Mouse (Mus musculus): Measurements from ENCODE around the gene Tmem160. TPM values are rescaled to one million over a fixed set of nuclear protein-coding genes. Genes with fewer than 3 reads are reported as not detected.

Tmem160 gene
- polyA plus RNA-seq, 1 experiment from 2014 or later = 75.4 TPM

DNA sequence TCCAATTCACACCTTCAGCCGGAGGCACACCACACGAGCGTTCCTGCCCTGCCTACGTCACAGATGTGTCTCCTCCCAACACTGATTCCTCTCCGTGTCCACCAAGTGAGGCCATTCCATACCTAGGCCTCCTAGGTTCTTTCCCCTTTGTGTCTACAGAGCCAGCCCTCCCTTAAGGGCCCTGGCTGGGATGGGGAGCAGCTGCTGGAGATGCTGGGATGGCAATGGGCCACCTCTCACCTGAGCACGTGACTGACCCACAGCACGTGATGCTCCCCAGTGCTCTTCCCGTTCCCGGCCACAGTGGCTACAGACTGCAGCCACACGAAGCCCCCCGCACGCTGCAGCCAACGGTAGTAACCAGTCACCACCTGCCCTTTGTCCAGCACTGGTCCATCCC, 8.0 kb downstream of the Tmem160 start:
- Histone ChIP-seq H3K36me3 (ENCODE audit: control insufficient read depth, insufficient read depth, low read length) (0 out of 2 replicates have a peak, but pooled peaks cover 6% of the 10 kb centered on the region), H3K9me3 (replicated peaks; ENCODE audit: control insufficient read depth, low read length) (no peaks in the 10 kb centered on the region), H3K27ac (ENCODE audit: low read depth, low read length) (no peak overlapping the region), H3K4me1 (ENCODE audit: control insufficient read depth, insufficient read depth, low read length) (no peaks in the 10 kb centered on the region), H3K4me3 (ENCODE audit: low read depth, low read length) (no peak overlapping the region), H3K27me3 (replicated peaks; ENCODE audit: control insufficient read depth, insufficient read depth, low read length) (no peaks in the 10 kb centered on the region), H3K9ac (ENCODE audit: low read length) (no peak overlapping the region), H3K4me2 (ENCODE audit: low read length) (no peak overlapping the region)
- ATAC-seq (no peak), DNase-seq (ENCODE audit: low spot score) (no peak)
- WGBS = 68% methylated on average over 13 of the region's 13 CpGs

DNA sequence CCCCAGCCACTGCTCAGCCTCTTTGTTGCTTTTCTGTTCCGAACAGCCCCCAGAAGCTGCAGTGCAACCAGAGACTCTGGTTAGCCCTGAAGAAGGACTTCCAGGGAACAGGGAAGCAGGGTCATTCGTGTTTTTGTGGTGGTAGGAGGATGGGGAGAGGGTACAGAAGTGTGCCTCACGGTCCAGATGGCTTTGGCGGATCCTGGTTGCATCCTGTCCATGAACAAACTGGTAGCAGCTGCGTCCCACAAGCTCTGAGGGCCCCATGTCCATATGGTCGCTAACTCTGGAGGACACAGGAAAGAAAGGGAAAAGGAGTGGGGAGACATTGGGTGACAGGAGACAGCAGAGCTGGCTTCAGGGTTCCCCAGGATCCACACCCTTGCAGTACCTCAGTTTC, 8.6 kb downstream of the Tmem160 start:
- no peaks in the 10 kb centered on the region for H3K9me3 ChIP-seq (replicated peaks; ENCODE audit: control insufficient read depth, low read length)
- H3K4me3 ChIP-seq (ENCODE audit: low read depth, low read length) = no peak overlapping the region
- no peak overlapping the region for H3K9ac ChIP-seq (ENCODE audit: low read length)
- no peak overlapping the region for H3K27ac ChIP-seq (ENCODE audit: low read depth, low read length)
- 0 out of 2 replicates have a peak, but pooled peaks cover under 1% of the 10 kb centered on the region for H3K36me3 ChIP-seq (ENCODE audit: control insufficient read depth, insufficient read depth, low read length)
- DNase-seq (ENCODE audit: low spot score) (no peak), ATAC-seq (no peak)
- no peaks in the 10 kb centered on the region for H3K4me1 ChIP-seq (ENCODE audit: control insufficient read depth, insufficient read depth, low read length)
- H3K4me2 ChIP-seq (ENCODE audit: low read length) = no peak overlapping the region
- 63% methylated on average over 6 of the region's 6 CpGs for WGBS
- no peaks in the 10 kb centered on the region for H3K27me3 ChIP-seq (replicated peaks; ENCODE audit: control insufficient read depth, insufficient read depth, low read length)

DNA sequence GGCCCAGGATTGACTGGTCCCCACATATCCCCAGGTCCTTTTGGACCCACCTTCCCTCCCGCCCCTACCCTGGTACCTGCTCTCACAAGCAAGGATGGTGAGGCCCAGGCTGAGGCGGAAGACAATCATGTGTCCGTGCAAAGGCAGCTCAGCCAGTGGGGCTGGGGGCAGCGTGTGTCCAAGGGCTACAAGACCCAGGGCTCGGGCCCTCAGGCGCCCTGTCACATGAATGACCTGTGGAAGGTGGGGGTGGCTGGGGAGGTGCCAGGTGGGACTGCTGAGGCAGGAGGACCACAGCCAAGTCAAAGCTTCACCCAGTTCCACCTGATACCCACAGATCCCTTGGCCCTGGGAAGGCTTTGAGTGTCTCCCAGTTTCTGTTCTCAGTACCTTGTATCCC, 9.1 kb downstream of the Tmem160 start:
- no peaks in the 10 kb centered on the region for H3K9me3 ChIP-seq (replicated peaks; ENCODE audit: control insufficient read depth, low read length)
- H3K27ac ChIP-seq (ENCODE audit: low read depth, low read length) = no peak overlapping the region
- no peaks in the 10 kb centered on the region for H3K4me1 ChIP-seq (ENCODE audit: control insufficient read depth, insufficient read depth, low read length)
- H3K27me3 ChIP-seq (replicated peaks; ENCODE audit: control insufficient read depth, insufficient read depth, low read length) = no peaks in the 10 kb centered on the region
- H3K4me2 ChIP-seq (ENCODE audit: low read length) = no peak overlapping the region
- ATAC-seq = no peak
- H3K9ac ChIP-seq (ENCODE audit: low read length) = no peak overlapping the region
- 82% methylated on average over 6 of the region's 6 CpGs for WGBS
- no peaks in the 10 kb centered on the region for H3K36me3 ChIP-seq (ENCODE audit: control insufficient read depth, insufficient read depth, low read length)
- no peak overlapping the region for H3K4me3 ChIP-seq (ENCODE audit: low read depth, low read length)
- no peak for DNase-seq (ENCODE audit: low spot score)

DNA sequence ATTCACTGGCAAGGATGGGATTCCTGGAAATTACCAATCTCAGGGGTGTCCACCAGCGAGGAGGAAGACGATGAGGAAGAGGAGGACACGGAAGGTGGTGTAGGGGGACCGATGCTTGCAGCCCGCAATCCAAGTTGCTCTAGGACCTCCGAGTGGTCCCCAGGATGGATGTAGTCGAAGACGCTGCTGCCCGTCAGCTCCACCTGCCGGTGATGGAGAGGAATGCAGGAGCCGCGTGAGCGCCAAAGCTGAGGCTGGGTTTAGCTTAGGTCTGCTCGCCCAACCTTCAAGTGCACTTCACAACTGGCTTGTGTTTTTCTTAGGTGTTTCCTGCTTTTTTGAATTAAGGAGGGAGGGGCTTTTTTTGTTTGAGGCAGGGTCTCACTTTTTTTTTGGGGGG, 10.6 kb downstream of the Tmem160 start:
- Histone ChIP-seq H3K27me3 (replicated peaks; ENCODE audit: control insufficient read depth, insufficient read depth, low read length) (no peaks in the 10 kb centered on the region), H3K4me1 (ENCODE audit: control insufficient read depth, insufficient read depth, low read length) (no peaks in the 10 kb centered on the region), H3K27ac (ENCODE audit: low read depth, low read length) (no peak overlapping the region), H3K9ac (ENCODE audit: low read length) (no peak overlapping the region), H3K4me3 (ENCODE audit: low read depth, low read length) (no peak overlapping the region), H3K9me3 (replicated peaks; ENCODE audit: control insufficient read depth, low read length) (no peaks in the 10 kb centered on the region), H3K4me2 (ENCODE audit: low read length) (no peak overlapping the region), H3K36me3 (ENCODE audit: control insufficient read depth, insufficient read depth, low read length) (no peaks in the 10 kb centered on the region)
- 2% methylated on average over 14 of the region's 14 CpGs for WGBS
- DNase-seq (ENCODE audit: low spot score) (peak; percentile 85), ATAC-seq (peak; percentile 70)

DNA sequence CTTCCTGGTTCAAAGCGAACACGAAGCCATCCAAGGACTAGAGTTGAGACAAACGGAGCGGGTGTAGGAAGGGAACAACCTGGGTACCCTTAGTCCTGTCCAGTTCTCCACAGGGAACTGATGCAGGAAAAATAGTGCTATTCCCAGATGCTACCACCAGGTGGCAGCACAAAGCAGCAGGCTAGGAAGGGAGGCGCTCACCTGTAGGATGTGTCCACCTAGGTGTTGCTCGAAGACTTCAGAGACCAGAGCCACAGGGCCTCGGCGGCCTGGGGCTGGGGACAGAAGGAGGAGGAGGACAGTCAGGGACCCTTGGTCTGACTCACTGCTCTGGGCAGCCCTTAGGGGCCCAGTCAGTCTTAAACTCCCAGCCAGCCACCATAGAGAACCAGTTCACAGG, 12.6 kb downstream of the Tmem160 start:
- H3K27me3 ChIP-seq (replicated peaks; ENCODE audit: control insufficient read depth, insufficient read depth, low read length) = peaks cover 3% of the 10 kb centered on the region
- peak; percentile 72 for DNase-seq (ENCODE audit: low spot score)
- no peak overlapping the region for H3K9ac ChIP-seq (ENCODE audit: low read length)
- WGBS = 13% methylated on average over 8 of the region's 8 CpGs
- no peaks in the 10 kb centered on the region for H3K9me3 ChIP-seq (replicated peaks; ENCODE audit: control insufficient read depth, low read length)
- peak; percentile 28; the same call in 1 of the 2 replicates for ATAC-seq
- H3K4me1 ChIP-seq (ENCODE audit: control insufficient read depth, insufficient read depth, low read length) = no peaks in the 10 kb centered on the region
- no peak overlapping the region for H3K4me3 ChIP-seq (ENCODE audit: low read depth, low read length)
- H3K27ac ChIP-seq (ENCODE audit: low read depth, low read length) = no peak overlapping the region
- H3K4me2 ChIP-seq (ENCODE audit: low read length) = no peak overlapping the region
- H3K36me3 ChIP-seq (ENCODE audit: control insufficient read depth, insufficient read depth, low read length) = no peaks in the 10 kb centered on the region

DNA sequence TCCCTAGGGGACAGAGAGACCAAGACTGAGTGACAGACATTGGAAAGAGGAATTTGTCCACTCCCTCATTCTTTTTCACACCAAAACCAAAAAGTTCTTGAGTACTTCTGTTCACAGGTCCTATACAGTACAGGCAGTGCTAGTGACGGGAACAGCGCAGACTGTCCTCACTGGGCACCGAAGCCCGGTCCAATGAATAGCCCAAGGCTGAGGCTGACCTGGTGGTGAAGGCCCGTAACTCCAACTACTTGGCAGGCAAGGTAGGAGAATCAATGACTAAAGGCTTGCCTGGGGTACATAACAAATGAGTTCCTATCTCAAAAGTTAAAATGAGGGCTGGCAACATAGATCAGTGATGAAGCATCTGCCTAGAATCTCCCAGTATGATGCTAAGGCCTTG, 13.0 kb downstream of the Tmem160 start:
- Histone ChIP-seq H3K27ac (ENCODE audit: low read depth, low read length) (no peak overlapping the region), H3K4me1 (ENCODE audit: control insufficient read depth, insufficient read depth, low read length) (no peaks in the 10 kb centered on the region), H3K9me3 (replicated peaks; ENCODE audit: control insufficient read depth, low read length) (no peaks in the 10 kb centered on the region), H3K9ac (ENCODE audit: low read length) (no peak overlapping the region), H3K4me2 (ENCODE audit: low read length) (no peak overlapping the region), H3K27me3 (replicated peaks; ENCODE audit: control insufficient read depth, insufficient read depth, low read length) (peaks cover 7% of the 10 kb centered on the region), H3K4me3 (ENCODE audit: low read depth, low read length) (no peak overlapping the region), H3K36me3 (ENCODE audit: control insufficient read depth, insufficient read depth, low read length) (no peaks in the 10 kb centered on the region)
- ATAC-seq (no peak), DNase-seq (ENCODE audit: low spot score) (no peak)
- WGBS = 93% methylated on average over 5 of the region's 5 CpGs

DNA sequence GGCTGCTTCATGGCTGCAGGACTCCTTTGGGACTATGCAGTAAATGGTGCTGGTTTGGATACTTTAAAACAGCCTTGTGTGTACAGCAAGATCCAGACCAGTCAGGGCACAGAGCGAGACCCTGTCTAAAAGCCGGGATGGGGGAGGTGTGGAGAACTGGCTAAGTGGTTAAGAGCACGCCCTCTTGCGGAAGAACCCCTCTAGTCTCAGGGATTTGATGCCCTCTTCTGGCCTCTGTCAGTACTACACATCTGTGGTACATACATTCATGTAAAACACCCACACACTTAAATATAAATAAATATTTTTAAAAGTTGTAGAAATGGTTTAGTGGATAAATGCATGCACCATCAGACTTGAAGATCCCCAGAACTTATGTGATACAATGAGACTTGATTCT, 14.0 kb downstream of the Tmem160 start:
- H3K4me2 ChIP-seq (ENCODE audit: low read length) = no peak overlapping the region
- peaks cover 13% of the 10 kb centered on the region for H3K27me3 ChIP-seq (replicated peaks; ENCODE audit: control insufficient read depth, insufficient read depth, low read length)
- DNase-seq (ENCODE audit: low spot score) = no peak

DNA sequence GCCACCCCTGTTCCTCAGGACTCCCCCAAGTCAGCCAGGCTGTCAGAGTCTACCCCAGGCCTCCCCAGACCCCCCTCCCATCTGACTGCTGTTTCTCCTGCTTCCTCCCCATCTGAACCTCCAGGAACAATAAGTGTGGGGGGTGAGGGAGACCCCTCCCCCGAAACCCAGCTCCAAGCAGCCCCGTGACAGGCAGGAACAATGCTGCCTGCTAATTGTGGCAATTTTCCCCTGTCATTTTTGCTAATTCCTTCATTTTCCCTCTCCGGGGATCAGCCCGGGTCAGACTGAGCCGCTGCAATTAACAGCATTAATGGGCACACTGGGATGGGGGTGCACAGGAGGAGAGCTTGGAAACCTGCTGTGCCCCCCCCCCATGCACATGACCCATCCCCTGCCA, 15.5 kb downstream of the Tmem160 start:
- Histone ChIP-seq H3K4me1 (ENCODE audit: control insufficient read depth, insufficient read depth, low read length) (peaks cover 6% of the 10 kb centered on the region; the same call in 1 of the 2 replicates), H3K27ac (ENCODE audit: low read depth, low read length) (no peak overlapping the region), H3K36me3 (ENCODE audit: control insufficient read depth, insufficient read depth, low read length) (no peaks in the 10 kb centered on the region), H3K27me3 (replicated peaks; ENCODE audit: control insufficient read depth, insufficient read depth, low read length) (peaks cover 18% of the 10 kb centered on the region), H3K9me3 (replicated peaks; ENCODE audit: control insufficient read depth, low read length) (no peaks in the 10 kb centered on the region), H3K4me3 (ENCODE audit: low read depth, low read length) (no peak overlapping the region), H3K9ac (ENCODE audit: low read length) (no peak overlapping the region), H3K4me2 (ENCODE audit: low read length) (no peak overlapping the region)
- peak; percentile 56 for DNase-seq (ENCODE audit: low spot score)
- peak; percentile 32; the same call in 1 of the 2 replicates for ATAC-seq
- WGBS = 3% methylated on average over 5 of the region's 5 CpGs

More for the DNA sequence above, 14.0 kb downstream of the Tmem160 start:
- 70% methylated on average over 4 of the region's 4 CpGs for WGBS
- Histone ChIP-seq H3K9ac (ENCODE audit: low read length) (no peak overlapping the region), H3K9me3 (replicated peaks; ENCODE audit: control insufficient read depth, low read length) (no peaks in the 10 kb centered on the region), H3K4me1 (ENCODE audit: control insufficient read depth, insufficient read depth, low read length) (no peaks in the 10 kb centered on the region), H3K4me3 (ENCODE audit: low read depth, low read length) (no peak overlapping the region), H3K27ac (ENCODE audit: low read depth, low read length) (no peak overlapping the region), H3K36me3 (ENCODE audit: control insufficient read depth, insufficient read depth, low read length) (no peaks in the 10 kb centered on the region)
- no peak for ATAC-seq

DNA sequence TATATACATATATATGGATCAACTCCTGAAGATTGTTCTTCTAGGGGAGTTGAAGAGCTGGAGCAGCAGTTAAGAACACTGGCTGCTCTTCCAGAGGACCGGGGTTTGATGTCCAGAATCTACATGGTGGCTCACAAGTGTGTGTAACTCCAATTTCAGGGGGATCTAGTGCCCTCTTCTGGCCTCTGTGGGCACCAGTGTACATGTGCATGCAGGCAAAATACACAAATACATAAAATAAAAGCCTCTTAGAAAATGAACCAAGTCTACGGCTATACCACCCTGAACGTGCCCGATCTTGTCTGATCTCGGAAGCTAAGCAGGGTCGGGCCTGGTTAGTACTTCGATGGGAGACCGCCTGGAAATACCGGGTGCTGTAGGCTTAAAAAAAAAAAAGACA, 19.0 kb downstream of the Tmem160 start:
- Histone ChIP-seq H3K4me1 (ENCODE audit: control insufficient read depth, insufficient read depth, low read length) (peaks cover 6% of the 10 kb centered on the region; the same call in 1 of the 2 replicates), H3K9me3 (replicated peaks; ENCODE audit: control insufficient read depth, low read length) (no peaks in the 10 kb centered on the region), H3K27ac (ENCODE audit: low read depth, low read length) (no peak overlapping the region), H3K4me3 (ENCODE audit: low read depth, low read length) (no peak overlapping the region), H3K9ac (ENCODE audit: low read length) (no peak overlapping the region), H3K27me3 (replicated peaks; ENCODE audit: control insufficient read depth, insufficient read depth, low read length) (peaks cover 52% of the 10 kb centered on the region), H3K36me3 (ENCODE audit: control insufficient read depth, insufficient read depth, low read length) (no peaks in the 10 kb centered on the region), H3K4me2 (ENCODE audit: low read length) (no peak overlapping the region)
- WGBS = 36% methylated on average over 9 of the region's 9 CpGs
- ATAC-seq = 0 out of 2 replicates have a peak, but pooled peaks have one; percentile 29
- peak; percentile 39 for DNase-seq (ENCODE audit: low spot score)

Measured in forebrain, embryonic 14.5 days (tissue).